Mouse (Mus musculus) B cell, adult 67 days (primary cell): ENCODE measurements around the gene Olfr635. TPM values are rescaled to one million over a fixed set of nuclear protein-coding genes. Genes with fewer than 3 reads are reported as not detected.

Experiments
- total RNA-seq, 2 experiments: library from RNA; stranded (reverse); gene quantifications; 4 replicates each; pipeline ENCODE4 v1.2.4; 2023

Gene Olfr635
- not detected for total RNA-seq

DNA sequence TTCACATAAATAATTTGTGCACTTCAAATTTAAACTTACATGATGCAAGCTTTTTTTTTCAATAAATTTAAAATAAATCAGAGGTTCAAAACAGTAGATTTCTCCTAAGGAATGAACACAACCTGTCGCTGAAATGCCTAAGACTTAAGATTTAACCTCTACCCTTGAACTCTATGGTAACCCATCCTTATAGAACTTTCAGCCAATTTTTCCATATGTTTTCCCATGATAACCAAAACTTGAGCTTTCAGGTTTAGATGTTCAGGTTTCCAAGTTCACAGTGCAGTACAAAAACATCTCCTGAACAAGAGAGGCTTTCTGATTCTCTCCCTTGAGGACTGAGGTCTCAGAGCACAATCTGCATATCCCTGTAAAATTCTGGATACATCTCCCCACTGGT, at the start of gene Olfr635:
Olfr635 (plus strand) TSS at position 301 of the 400 bp plus-strand sequence.

DNA sequence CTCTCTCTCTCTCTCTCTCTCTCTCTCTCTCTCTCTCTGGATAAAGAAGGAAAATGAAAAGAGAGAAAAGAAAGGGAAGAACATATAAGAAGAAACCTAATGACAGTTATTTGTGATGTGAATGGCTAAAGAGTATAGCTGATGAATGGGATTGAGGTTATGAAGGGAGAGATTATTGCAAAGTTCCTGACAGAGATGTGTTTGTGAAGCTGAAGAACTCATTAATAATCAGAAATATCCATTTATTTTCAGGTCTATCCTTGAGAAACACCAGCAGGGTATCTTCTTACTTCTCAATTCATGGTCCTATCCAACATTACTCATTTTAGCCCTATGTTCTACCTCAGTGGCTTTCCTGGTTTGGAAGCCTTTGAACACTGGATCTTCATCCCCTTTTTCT, 42.4 kb upstream of the Olfr635 start, which contains the start of gene Olfr631:
Olfr631 (plus strand) TSS at position 301 of the 400 bp plus-strand sequence.

DNA sequence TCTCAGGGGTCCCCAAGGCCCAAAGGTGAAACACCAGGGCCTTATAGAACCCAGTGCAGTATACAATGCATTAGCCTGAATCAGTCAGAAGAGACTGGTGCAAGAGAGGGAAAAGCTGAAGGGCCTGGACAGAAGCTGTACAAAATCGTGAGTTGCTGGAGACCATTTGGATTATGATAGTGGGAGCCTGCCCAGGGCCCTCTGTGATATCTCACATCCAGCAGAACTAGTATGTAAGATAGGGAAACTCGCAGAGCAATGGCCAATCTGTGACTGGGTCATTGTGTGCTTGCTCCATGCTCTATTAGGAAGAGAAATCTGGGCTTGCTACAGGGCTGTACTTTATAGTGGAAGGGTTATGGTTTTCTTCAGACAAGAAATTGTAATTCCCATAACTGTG, 36.7 kb upstream of the Olfr635 start, which contains the start of gene Olfr632:
Olfr632 (plus strand) TSS at position 84 of the 400 bp plus-strand sequence.

DNA sequence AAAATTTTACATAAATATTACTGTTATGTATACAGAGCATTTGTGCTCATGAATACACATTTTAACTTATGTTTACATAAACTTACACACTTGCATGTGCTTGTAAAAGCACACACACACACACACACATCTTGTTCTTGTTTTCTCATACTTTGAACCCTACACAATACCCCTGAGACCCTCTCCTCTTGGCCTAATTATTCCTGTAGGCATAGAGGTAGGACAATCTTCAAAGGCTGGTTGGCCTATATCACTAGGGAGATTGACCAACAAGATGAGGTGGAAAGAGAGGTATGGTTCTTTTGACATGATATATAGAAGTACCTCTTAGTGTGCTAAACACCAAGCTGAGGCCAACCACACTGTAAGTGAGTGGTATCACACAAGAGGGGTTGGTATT, 26.8 kb upstream of the Olfr635 start, which contains the start of gene Olfr633:
Olfr633 (plus strand) TSS at position 301 of the 400 bp plus-strand sequence.

DNA sequence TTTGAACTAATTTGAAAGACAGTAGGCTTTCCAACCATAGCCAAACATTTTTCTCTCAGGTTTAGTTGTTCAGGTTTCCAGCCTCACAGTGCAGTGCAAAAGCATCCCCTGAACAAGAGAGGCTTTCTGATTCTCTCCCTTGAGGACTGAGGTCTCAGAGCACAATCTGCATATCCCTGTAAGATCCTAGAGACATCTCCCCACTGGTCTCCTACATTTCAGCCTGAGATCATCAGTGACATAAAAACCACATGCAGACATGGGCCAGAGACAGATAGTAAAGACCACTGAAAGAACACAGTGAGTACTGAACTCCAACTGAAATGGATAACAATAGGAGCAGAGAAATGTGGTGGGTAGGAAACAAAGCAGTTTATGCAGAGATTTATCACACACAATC, 27.5 kb downstream of the Olfr635 start, which contains the start of gene Olfr638:
Olfr638 (plus strand) TSS at position 301 of the 400 bp plus-strand sequence.

DNA sequence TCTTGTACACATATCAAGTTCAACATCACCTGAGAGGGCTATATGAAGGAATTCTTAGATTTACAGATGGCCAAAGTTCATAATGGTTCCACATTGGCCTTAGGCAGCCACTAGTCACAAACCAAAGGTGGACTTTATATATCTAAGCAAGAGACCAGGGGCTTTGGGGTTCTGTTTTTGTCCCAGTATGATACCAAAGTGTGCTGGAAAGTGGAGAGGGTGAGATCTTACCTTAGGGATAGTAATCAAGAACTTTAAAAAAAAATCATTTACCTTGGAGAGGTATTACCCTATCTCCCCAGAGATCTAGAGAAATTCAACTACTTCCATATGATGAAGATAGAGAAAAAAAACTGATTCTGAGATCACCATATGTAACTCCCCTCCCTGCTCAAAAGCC, 46.3 kb downstream of the Olfr635 start, which contains the start of gene Olfr639:
Olfr639 (minus strand) TSS at position 101 of the 400 bp plus-strand sequence.

DNA sequence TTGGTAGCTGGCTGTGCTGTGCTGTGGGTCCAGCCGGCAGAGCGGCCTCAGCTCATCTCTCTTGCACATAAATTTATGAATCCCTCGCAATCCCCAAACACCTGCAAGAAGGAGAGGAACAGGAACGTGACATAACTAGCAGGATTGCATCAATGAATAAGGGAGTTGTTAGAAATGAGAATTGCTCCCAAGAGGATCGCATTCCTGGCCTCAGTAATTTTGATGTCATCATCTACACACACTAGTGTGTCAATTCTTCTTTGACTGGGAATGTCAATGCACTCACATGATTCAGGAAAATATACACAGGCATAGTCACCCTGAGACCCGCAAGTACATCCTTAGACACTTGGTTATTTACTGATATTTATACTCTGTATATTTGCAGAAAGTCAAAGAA, 54.5 kb downstream of the Olfr635 start, which contains the start of gene Olfr640:
Olfr640 (minus strand) TSS at position 101 of the 400 bp plus-strand sequence.

DNA sequence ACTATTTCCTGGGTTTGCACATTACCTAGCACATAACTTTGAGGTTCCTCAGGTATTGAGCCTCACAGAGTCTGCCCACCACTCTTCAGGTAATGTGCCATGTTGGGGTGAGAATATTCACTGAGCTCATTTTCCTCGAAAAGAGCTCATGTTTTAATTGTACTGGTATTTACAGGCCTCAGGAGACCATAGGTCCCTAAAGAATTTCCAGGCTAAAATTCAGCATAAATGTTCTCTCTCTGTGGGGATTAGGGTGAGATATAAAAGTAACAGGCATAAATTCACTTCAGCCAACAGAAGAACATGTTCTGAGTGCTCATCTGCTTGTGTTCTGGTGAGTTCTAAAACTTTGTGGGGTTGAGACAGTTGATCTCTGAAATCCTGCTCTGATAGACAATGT, 64.2 kb downstream of the Olfr635 start, which contains the start of gene Olfr641:
Olfr641 (plus strand) TSS at position 301 of the 400 bp plus-strand sequence.

Other genes starting within 250 kb of the Olfr635 start
- gene Olfr628, start 240.8 kb upstream of the Olfr635 start, total RNA-seq, result not detected
- gene Olfr629, start 226.2 kb upstream of the Olfr635 start, total RNA-seq, result not detected
- gene Olfr630, start 213.8 kb upstream of the Olfr635 start, total RNA-seq, result not detected
- gene Olfr69, start 199.6 kb upstream of the Olfr635 start, total RNA-seq, result not detected
- gene Olfr68, start 191.5 kb upstream of the Olfr635 start, total RNA-seq, result not detected
- gene Olfr67, start 179.3 kb upstream of the Olfr635 start, total RNA-seq, result not detected
- gene Hbb-bt, start 157.2 kb upstream of the Olfr635 start, total RNA-seq, result 10 to 100 TPM in 1 of 2 experiments, 1 to 10 TPM in 1; 3.1 to 49.4 TPM
- 100 to 1,000 TPM in 1 of 2 experiments, 10 to 100 TPM in 1; 22.4 to 295 TPM for gene Hbb-bs, start 143.1 kb upstream of the Olfr635 start, total RNA-seq
- gene Hbb-bh2, start 130.6 kb upstream of the Olfr635 start, total RNA-seq, result not detected
- not detected for gene Hbb-bh1, start 128.0 kb upstream of the Olfr635 start, total RNA-seq
- gene Hbb-y, start 117.9 kb upstream of the Olfr635 start, total RNA-seq, result not detected
- gene Olfr66, start 84.9 kb upstream of the Olfr635 start, total RNA-seq, result not detected
- gene Olfr64, start 76.7 kb upstream of the Olfr635 start, total RNA-seq, result not detected
- not detected for gene Olfr65, start 67.7 kb upstream of the Olfr635 start, total RNA-seq
- not detected for gene Olfr631, start 42.3 kb upstream of the Olfr635 start, total RNA-seq
- gene Olfr632, start 36.8 kb upstream of the Olfr635 start, total RNA-seq, result not detected
- not detected for gene Olfr633, start 26.7 kb upstream of the Olfr635 start, total RNA-seq
- not detected for gene Olfr638, start 27.6 kb downstream of the Olfr635 start, total RNA-seq
- not detected for gene Olfr639, start 46.2 kb downstream of the Olfr635 start, total RNA-seq
- not detected for gene Olfr640, start 54.4 kb downstream of the Olfr635 start, total RNA-seq
- not detected for gene Olfr641, start 64.3 kb downstream of the Olfr635 start, total RNA-seq
- not detected for gene Olfr642, start 81.5 kb downstream of the Olfr635 start, total RNA-seq
- not detected for gene 4930516K23Rik, start 90.3 kb downstream of the Olfr635 start, total RNA-seq
- gene Olfr644, start 100.7 kb downstream of the Olfr635 start, total RNA-seq, result not detected
- not detected for gene Olfr645, start 114.3 kb downstream of the Olfr635 start, total RNA-seq
- gene Olfr646, start 133.7 kb downstream of the Olfr635 start, total RNA-seq, result not detected
- gene Ubqln5, start 158.7 kb downstream of the Olfr635 start, total RNA-seq, result not detected
- gene Olfr643, start 166.3 kb downstream of the Olfr635 start, total RNA-seq, result not detected
- not detected for gene Ubqln3, start 172.1 kb downstream of the Olfr635 start, total RNA-seq
- gene Ubqlnl, start 179.4 kb downstream of the Olfr635 start, total RNA-seq, result not detected
- gene Olfm5, start 193.7 kb downstream of the Olfr635 start, total RNA-seq, result not detected
- not detected for gene Olfr648, start 212.2 kb downstream of the Olfr635 start, total RNA-seq
- not detected for gene Olfr649, start 224.8 kb downstream of the Olfr635 start, total RNA-seq
- gene Trim6, start 247.6 kb downstream of the Olfr635 start, total RNA-seq, result under 1 TPM; 0.39 to 0.70 TPM